Mouse (Mus musculus): Measurements from ENCODE around the gene Aldh1l1.

The Aldh1l1 gene

DNA sequence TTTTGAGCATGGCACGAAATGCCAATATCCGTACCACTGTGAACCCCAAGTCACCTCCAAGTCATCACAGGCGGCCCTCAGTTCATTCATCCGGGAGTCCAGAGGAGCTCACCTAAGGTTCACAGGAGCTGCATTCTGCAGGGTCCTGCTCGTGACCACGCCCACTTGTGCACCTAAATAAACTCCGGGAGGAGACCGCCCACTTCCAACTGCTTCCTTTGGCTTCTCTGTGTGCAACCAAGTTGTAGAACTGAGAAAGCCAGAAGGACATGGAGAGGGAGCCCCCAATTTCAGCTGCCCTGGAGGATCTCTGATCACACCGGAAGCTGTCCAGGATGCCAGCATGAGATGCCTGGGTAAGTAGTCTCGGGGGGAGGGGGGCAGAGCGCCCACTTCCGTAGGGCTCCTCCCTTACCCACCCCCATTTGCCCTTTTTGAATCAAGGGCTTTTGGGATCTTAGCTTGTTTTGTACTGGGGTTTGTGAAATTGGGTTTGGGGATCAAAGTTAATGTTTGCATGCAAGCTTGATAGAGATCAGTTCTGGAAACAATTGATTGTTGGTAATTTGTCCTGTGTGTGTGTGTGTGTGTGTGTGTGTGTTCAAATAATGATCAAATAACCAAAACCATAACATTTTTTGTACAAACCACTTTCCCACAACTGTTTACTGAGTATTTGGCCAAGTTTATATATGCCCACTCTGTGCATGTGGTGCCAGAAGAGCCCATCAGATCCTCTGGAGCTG is at the start of gene Aldh1l1:
Gene Aldh1l1, plus strand, starts transcription at position 252 of the 746 bp plus-strand sequence.
- no peak for DNase-seq (ENCODE audit: low spot score in 2 of 2)

DNA sequence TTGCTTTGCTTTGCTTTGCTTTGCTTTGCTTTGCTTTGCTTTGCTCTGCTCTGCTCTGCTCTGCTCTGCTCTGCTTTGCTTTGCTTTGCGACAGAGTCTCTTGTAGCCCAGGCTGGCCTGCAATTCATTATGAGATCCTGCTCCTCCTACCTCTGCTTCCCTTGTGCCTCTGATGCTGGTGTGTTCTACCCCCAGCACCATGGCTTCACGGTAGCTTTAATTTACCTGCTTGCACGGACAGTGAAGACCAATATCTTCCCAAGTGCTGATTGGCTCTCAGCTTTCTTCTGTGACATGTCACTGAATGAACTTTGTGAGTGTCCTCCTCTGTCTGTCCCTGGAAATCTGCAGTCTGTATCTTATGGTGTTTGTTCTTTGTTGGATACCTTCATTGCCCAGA is 49.2 kb upstream of the Aldh1l1 start:
- DNase-seq (ENCODE audit: low spot score in 2 of 2) = no peak

DNA sequence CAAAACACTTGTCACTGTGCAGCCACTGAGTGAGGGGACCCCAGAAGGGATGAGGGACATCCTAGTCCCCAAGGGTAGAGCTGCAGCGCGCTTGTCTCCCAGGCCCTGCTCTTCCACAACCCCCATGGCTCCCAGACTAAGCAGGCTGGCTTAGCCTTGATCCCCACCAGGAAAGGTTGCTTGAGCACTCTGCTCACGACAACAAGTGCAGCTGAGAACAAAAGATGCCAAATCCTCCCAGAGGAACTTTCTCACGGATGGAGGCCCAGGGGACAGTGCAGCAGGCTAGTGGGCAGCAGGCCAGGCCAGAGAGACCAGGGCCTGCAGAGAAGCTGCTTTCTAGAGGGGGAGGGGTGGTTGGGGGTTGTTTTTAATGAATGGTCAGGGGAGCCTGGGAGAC is 39.3 kb upstream of the Aldh1l1 start:
- DNase-seq (ENCODE audit: low spot score in 2 of 2) = no peak

DNA sequence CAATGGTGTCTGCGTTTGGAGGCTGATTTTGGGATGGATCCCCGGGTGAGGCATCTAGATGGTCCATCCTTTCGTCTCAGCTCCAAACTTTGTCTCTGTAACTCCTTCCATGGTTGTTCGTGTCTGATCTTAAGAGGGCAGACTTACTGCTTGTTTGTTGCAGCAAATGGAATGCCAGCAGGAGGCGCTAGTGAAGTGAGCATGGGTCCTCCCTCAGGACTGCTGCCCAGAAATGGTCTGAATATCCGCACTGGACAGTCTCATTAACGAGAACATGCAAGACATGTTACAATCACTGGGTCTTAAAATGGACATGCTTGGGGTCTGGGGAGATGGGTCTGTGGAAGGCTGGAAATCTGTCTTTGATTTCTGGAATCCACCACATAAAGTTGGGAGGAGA is 36.0 kb upstream of the Aldh1l1 start:
- peak; percentile 33 to 73 for DNase-seq (ENCODE audit: low spot score in 2 of 2)

DNA sequence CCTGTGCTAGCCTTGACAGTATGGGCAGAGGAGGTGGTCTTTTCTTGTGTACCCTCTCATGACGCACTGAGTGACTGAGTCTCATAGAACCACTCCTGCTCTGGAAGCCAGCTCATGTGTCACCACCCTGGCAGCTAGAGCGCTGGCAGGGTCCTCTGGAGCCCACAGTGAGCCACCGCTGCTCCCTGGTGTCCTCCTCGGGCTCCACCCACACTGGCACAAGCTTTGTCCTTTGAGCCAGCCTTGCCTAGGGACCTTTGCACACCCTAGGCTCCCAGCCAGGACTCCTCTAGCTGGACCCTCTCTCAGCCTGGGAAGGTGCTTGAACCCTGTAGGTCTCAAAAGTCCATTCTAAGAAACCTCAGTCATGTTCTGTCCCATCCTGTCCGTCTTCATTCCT is 35.5 kb upstream of the Aldh1l1 start:
- no peak for DNase-seq (ENCODE audit: low spot score in 2 of 2)

GRCm38 (mm10) chr6:90451512-90451911 is 34.7 kb upstream of the Aldh1l1 start:
- no peak for DNase-seq (ENCODE audit: low spot score in 2 of 2)

GRCm38 (mm10) chr6:90452603-90453002 is 33.6 kb upstream of the Aldh1l1 start:
- DNase-seq (ENCODE audit: low spot score in 2 of 2) = no peak

DNA sequence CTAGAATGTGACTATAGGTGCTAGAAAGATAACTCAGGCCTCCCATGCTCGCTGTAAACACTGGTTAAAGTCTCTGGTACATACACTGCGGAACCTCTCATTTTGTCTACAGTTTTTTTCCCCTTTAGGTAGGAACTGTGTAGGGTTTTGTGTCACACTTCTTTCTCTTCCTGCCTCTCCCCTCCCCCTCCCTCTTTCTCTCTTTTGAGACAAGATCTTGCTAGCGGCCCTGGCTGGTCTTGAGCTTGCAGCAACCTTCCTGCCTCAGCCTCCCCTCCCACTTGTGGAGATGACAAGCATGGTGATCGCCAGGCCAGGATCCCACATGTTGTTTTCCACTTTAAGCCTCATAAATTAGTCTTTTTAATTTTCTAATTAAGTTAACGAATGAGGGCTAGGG is 32.5 kb upstream of the Aldh1l1 start:
- DNase-seq (ENCODE audit: low spot score in 2 of 2) = no peak

DNA sequence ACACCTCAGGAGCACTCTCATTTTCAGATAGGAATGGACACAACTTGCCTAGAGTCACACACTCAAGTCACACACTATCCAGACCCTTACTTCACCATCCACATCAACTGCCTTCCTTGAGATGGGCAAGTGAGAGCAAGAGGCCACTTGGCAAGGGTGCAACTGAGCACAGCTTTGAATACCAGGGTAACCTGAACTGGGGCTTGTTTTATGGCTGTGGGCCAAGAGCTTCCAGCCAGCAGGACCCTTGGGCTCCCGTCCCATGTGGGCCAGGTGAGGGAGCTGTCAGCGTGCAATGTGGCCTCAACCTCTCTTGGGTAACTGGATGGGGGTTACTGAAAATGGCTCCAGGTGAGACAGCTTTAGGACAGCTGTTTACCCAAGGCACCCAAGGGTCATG is 28.8 kb upstream of the Aldh1l1 start:
- no peak for DNase-seq (ENCODE audit: low spot score in 2 of 2)

GRCm38 (mm10) chr6:90461181-90461580 is 25.0 kb upstream of the Aldh1l1 start:
- DNase-seq (ENCODE audit: low spot score in 2 of 2) = no peak

DNA sequence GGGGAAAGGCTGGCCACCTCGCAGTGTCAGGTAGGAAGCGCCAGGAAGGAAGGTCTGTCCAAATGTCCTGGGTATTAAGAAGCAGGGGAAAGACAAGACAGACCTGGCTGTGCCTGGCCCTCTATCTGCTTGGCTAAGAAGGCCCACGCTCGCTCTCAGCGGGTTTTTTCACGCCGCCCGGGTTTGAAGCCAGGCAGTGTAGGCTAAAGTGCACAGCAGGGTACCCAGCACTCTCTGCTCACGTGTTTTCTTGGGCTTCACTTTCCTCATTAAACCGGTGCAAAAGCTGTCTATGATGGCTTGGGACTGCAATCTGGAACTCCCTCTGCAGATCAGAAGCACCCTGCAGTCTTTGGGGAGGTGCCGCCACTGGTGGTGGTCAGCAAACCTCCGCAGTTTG is 24.5 kb upstream of the Aldh1l1 start:
- DNase-seq (ENCODE audit: low spot score in 2 of 2) = no peak

- DNase-seq (ENCODE audit: low spot score in 2 of 2) = no peak
Observed at GRCm38 (mm10) chr6:90462181-90462706, 24.0 kb upstream of the Aldh1l1 start, which contains the start of gene Klf15. TSS of gene Klf15 (plus strand) at chr6:90462576.

GRCm38 (mm10) chr6:90462841-90463227 is 23.4 kb upstream of the Aldh1l1 start:
- DNase-seq (ENCODE audit: low spot score in 2 of 2) = no peak

DNA sequence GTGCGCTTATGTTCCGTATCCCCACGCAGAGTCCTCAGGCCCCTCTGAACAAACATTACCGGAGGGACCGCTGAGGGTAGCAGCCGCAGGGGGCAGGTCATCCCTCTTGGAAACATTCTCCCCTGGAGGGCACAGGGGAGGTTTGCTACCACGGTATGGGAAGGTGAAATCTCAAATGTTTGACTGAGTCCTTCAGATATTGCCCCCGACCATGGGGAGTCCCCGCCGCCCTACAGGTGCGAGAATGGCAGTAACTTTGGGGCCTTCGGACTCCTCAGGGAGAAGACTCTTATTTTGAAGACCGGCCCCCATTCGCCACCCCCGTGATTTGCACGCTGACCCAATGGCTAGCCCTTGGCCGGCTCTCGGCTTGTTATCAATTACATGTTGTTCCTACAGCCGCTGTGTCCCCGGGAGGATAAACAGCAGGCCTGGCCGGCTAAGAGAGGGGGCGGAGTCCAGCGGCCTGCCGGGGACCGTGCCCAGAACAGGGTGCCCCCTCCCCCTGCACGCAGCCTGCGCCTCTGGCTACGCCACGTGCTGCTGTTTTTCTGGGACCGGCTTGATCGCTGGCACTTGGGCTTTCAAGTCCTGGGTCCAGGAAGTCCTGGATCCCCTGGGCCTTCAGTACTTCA is 22.9 kb upstream of the Aldh1l1 start:
- DNase-seq (ENCODE audit: low spot score in 2 of 2) = no peak

GRCm38 (mm10) chr6:90463890-90464421 is 22.3 kb upstream of the Aldh1l1 start:
- no peak for DNase-seq (ENCODE audit: low spot score in 2 of 2)

DNA sequence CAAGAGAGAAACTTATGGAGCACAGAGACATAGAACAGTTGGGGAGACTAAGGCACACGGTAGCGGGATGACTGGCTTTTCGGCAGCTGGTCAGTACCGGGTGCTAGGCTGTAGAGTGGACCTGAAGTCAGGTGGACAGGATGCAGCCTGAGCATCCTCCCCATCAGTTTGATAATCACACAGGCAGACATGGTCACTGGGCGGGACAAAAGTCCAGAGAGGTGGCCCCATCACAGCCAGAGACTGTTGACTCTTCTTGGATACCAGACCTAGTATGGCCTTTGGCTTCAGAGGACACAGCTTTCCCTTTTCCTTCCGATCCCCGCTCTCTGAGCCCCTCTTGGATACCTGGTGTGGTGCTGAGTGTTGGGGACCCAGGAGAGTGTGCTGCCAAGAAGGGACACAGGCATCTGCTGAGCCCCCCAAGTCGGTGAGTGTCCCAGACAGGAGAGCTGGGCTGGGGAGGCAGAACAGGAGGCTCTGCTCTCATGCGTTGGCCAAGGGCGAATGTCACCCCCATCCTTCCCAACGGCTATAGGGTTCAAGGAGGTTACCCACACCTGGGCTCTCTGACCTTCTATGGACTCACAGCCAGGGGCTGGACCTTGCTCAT is 21.1 kb upstream of the Aldh1l1 start:
- no peak for DNase-seq (ENCODE audit: low spot score in 2 of 2)

DNA sequence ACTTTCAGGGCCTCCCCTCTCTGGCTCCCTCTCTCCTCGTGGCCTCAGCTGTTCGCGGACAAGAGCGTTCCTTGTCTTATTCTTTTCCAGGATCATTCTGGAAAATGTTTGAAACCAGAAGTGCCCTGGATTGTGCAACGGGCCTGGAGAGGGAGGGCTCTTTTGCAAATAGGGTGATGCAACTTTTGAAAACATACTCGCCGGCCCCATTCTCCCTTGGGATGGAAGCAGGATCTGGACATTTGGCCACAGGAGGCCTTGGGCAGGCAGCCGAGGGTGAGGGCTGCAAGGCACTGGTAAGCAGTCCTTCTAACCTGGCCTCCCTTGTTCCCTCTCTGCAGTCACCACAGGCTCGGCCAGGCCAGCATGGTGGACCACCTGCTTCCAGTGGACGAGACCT is 20.1 kb upstream of the Aldh1l1 start:
- no peak for DNase-seq (ENCODE audit: low spot score in 2 of 2)

- no peak for DNase-seq (ENCODE audit: low spot score in 2 of 2)
Observed at GRCm38 (mm10) chr6:90466847-90467410, 19.3 kb upstream of the Aldh1l1 start.

DNA sequence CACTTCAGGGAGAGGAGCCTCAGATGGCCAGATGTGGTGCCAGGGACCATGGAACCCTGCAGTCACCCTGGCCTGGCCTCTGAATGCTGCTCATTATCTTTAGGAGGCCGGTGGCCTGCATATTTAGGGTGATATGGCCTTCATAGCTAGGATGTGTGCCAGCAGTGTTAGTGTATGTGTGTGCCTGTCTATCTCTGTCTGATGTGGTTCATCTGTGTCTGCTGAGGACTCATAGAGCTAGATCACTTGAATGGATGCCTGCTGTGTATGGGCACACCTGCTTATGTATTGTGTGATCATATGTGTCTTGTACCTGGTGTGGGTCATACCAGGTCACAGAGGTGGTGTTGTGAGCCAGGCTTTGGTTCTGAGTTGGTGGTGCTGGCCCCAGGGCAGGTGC is 18.0 kb upstream of the Aldh1l1 start:
- DNase-seq (ENCODE audit: low spot score in 2 of 2) = no peak

DNA sequence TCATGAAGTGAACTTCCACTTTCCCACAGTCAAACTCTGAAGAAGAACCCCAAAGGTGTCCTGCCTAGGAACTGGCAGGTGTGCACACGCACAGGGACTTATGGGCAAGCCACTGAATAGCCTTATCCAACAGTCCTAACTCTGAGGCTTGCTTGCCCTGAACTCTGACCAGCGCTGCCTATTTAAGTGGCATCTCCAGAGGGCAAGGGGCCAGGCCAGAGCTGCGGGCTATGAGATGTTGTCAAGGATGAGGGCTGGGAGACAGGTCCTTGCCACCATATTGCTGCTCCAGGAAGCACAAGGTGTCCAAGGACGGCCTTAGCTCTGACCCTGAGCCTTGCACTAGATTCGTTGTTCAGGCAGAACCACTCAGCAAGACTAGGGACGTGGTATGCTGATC is 17.2 kb upstream of the Aldh1l1 start:
- no peak for DNase-seq (ENCODE audit: low spot score in 2 of 2)

DNA sequence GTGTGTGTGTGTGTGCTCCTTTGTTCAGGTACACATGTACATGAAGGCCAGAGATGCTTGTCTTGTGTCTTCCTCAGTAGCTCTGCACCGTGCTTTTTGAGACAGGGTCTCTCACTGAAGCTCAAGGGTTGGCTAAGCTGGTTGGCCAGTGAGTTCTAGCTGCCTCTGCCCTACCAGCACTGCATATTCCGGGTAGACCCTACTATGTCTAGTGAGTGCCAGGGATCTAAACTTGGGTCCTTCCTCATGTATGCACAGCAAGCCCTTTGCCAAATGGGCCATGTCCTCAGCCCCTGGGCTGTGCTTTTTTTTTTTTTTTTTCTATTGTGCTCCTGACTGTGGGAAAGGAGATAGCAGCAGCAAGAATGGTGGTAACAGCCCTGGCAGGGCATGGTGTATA is 16.0 kb upstream of the Aldh1l1 start:
- DNase-seq (ENCODE audit: low spot score in 2 of 2) = no peak

- no peak for DNase-seq (ENCODE audit: low spot score in 2 of 2)
Observed at GRCm38 (mm10) chr6:90470947-90471541, 15.2 kb upstream of the Aldh1l1 start.

Measured in spleen, postnatal 4 days (tissue).